Mouse (Mus musculus) bone marrow, adult 2 months (tissue): Measurements from ENCODE around the gene Cpt1a. TPM values are rescaled to one million over a fixed set of nuclear protein-coding genes. Genes with fewer than 3 reads are reported as not detected.
A peak's percentile ranks its signal among the peaks of the same experiment; 100 is the strongest.

Source experiments
- H3K27ac ChIP-seq: fragments of 200-500 bp; 2 replicates; pipeline ENCODE4 v1.5.1; 2012; ENCODE audit warnings: low read depth, mild to moderate bottlenecking, control low read depth, inconsistent platforms, low read length; ENCODE audit not compliant: control insufficient read depth, poor library complexity, insufficient read depth
- H3K4me1 ChIP-seq: fragments of 200-500 bp; 2 replicates; pipeline ENCODE4 v1.6.1; 2011; ENCODE audit warnings: low read length; ENCODE audit not compliant: control insufficient read depth, insufficient read depth
- H3K4me3 ChIP-seq: fragments of 200-500 bp; replicated peaks from 2 replicates; pipeline ENCODE3; 2011; ENCODE audit warnings: mild to moderate bottlenecking, low read depth, low read length, control low read depth; ENCODE audit not compliant: control insufficient read depth
- CTCF ChIP-seq: fragments of 200-500 bp; IDR thresholded peaks from 2 replicates; pipeline ENCODE4 v1.5.1; 2011; ENCODE audit warnings: low read length, control low read depth; ENCODE audit not compliant: control insufficient read depth, insufficient read depth
- POLR2A ChIP-seq: fragments of 200-500 bp; IDR thresholded peaks from 2 replicates; pipeline ENCODE4 v1.6.1; 2011; ENCODE audit warnings: low read depth, mild to moderate bottlenecking, control low read depth, low read length, borderline replicate concordance; ENCODE audit not compliant: control insufficient read depth
- WGBS: fragments of 180-500 bp; shearing (Covaris S2); methylation state at CpG from one replicate; pipeline ENCODE4 v1.1.7; 2018; 5-methylcytosine and 5-hydroxymethylcytosine counted together
- polyA plus RNA-seq: library from polyadenylated mRNA; stranded (reverse); fragments of >200 nt; gene quantifications from 2 replicates; pipeline ENCODE4 v1.2.4, GENCODE M21; 2011; ENCODE audit warnings: low replicate concordance; ENCODE audit not compliant: missing spikeins, insufficient read depth, insufficient read length

Cpt1a gene
- polyA plus RNA-seq, 1 experiment: 27.9 TPM

GRCm38 (mm10) chr19:3347784-3348183, 25.6 kb downstream of the Cpt1a start:
- Histone ChIP-seq H3K27ac (no peak overlapping the region), H3K4me3 (no peak overlapping the region), H3K4me1 (no peaks in the 10 kb centered on the region; the same call in 1 of the 2 replicates)
- TF ChIP-seq POLR2A (no peak), CTCF (no peak)
- 93% methylated on average over 1 of the region's 1 CpGs for WGBS

- H3K4me1 ChIP-seq: no peaks in the 10 kb centered on the region
- no peak overlapping the region for H3K27ac ChIP-seq
- no peak overlapping the region for H3K4me3 ChIP-seq
- 61% methylated on average over 7 of the region's 7 CpGs for WGBS
- TF ChIP-seq POLR2A (no peak), CTCF (no peak)
Observed at GRCm38 (mm10) chr19:3353415-3354111, 31.4 kb downstream of the Cpt1a start.

GRCm38 (mm10) chr19:3355096-3355495, 33.0 kb downstream of the Cpt1a start:
- Histone ChIP-seq H3K27ac (no peak overlapping the region), H3K4me3 (no peak overlapping the region), H3K4me1 (no peaks in the 10 kb centered on the region)
- TF ChIP-seq CTCF (peak; percentile 43; the same call in 1 of the 2 replicates), POLR2A (no peak)
- 89% methylated on average over 5 of the region's 5 CpGs for WGBS

- no peak overlapping the region for H3K4me3 ChIP-seq
- no peak overlapping the region for H3K27ac ChIP-seq
- TF ChIP-seq POLR2A (no peak), CTCF (no peak)
- 86% methylated on average over 5 of the region's 5 CpGs for WGBS
- no peaks in the 10 kb centered on the region for H3K4me1 ChIP-seq
Observed at GRCm38 (mm10) chr19:3356516-3356915, 34.4 kb downstream of the Cpt1a start.

- TF ChIP-seq POLR2A: no peak
- TF ChIP-seq CTCF: peak; percentile 14; the same call in 1 of the 2 replicates
- H3K27ac ChIP-seq: no peak overlapping the region
- WGBS: 87% methylated on average over 4 of the region's 4 CpGs
- H3K4me3 ChIP-seq: no peak overlapping the region
- H3K4me1 ChIP-seq: no peaks in the 10 kb centered on the region
Observed at GRCm38 (mm10) chr19:3357620-3358019, 35.5 kb downstream of the Cpt1a start.

- Histone ChIP-seq H3K4me1 (no peaks in the 10 kb centered on the region), H3K4me3 (peak overlapping the region; percentile 10), H3K27ac (peak overlapping the region; percentile 31)
- TF ChIP-seq CTCF: no peak
- no peak for TF ChIP-seq POLR2A
- 12% methylated on average over 13 of the region's 13 CpGs for WGBS
Observed at GRCm38 (mm10) chr19:3359841-3360588, 37.9 kb downstream of the Cpt1a start.

- 95% methylated on average over 4 of the region's 4 CpGs for WGBS
- TF ChIP-seq CTCF (no peak), POLR2A (no peak)
- H3K4me1 ChIP-seq: no peaks in the 10 kb centered on the region
Observed at GRCm38 (mm10) chr19:3363510-3363909, 41.4 kb downstream of the Cpt1a start.

GRCm38 (mm10) chr19:3365089-3365488, 43.0 kb downstream of the Cpt1a start:
- 91% methylated on average over 3 of the region's 3 CpGs for WGBS
- no peak for TF ChIP-seq POLR2A
- no peak for TF ChIP-seq CTCF
- H3K4me1 ChIP-seq: no peaks in the 10 kb centered on the region
- no peak overlapping the region for H3K4me3 ChIP-seq
- no peak overlapping the region for H3K27ac ChIP-seq

More at GRCm38 (mm10) chr19:3363510-3363909, 41.4 kb downstream of the Cpt1a start:
- Histone ChIP-seq H3K4me3 (no peak overlapping the region), H3K27ac (no peak overlapping the region)

GRCm38 (mm10) chr19:3368276-3368675, 46.1 kb downstream of the Cpt1a start:
- H3K27ac ChIP-seq: no peak overlapping the region
- no peak for TF ChIP-seq CTCF
- no peak for TF ChIP-seq POLR2A
- H3K4me3 ChIP-seq: no peak overlapping the region
- 93% methylated on average over 3 of the region's 3 CpGs for WGBS
- no peaks in the 10 kb centered on the region for H3K4me1 ChIP-seq
